Mouse (Mus musculus) forebrain, embryonic 12.5 days (tissue): ENCODE results near the gene Ssr3. TPM values are rescaled to one million over a fixed set of nuclear protein-coding genes. Genes with fewer than 3 reads are reported as not detected.

Experiments
- ATAC-seq: fragments of 200-750 bp; cut with Nextera tagmentation; 2 replicates; pipeline ENCODE4 v1.8.0; 2017; ENCODE audit warnings: moderate TSS enrichment; ENCODE audit not compliant: low FRiP score
- H3K27ac ChIP-seq: fragments of 300-500 bp; sonication (generic); 2 replicates; pipeline ENCODE4 v1.5.1; 2016; ENCODE audit warnings: mild to moderate bottlenecking
- H3K27me3 ChIP-seq: fragments of 300-500 bp; sonication (generic); 2 replicates; pipeline ENCODE4 v1.6.1; 2016; ENCODE audit warnings: mild to moderate bottlenecking
- H3K36me3 ChIP-seq: fragments of 300-500 bp; sonication (generic); replicated peaks from 2 replicates; pipeline ENCODE4 v1.6.1; 2016; ENCODE audit warnings: mild to moderate bottlenecking
- H3K4me1 ChIP-seq: fragments of 300-500 bp; sonication (generic); 2 replicates; pipeline ENCODE4 v1.6.1; 2016
- H3K4me2 ChIP-seq: fragments of 300-500 bp; sonication (generic); 2 replicates; pipeline ENCODE4 v1.6.1; 2016; ENCODE audit warnings: mild to moderate bottlenecking, moderate library complexity
- H3K4me3 ChIP-seq: fragments of 300-500 bp; sonication (generic); replicated peaks from 2 replicates; pipeline ENCODE4 v1.5.1; 2016; ENCODE audit warnings: mild to moderate bottlenecking
- H3K9ac ChIP-seq: fragments of 300-500 bp; sonication (generic); 2 replicates; pipeline ENCODE4 v1.6.1; 2016; ENCODE audit warnings: mild to moderate bottlenecking
- H3K9me3 ChIP-seq: fragments of 300-500 bp; sonication (generic); 2 replicates; pipeline ENCODE4 v1.6.1; 2016
- WGBS: fragments of 180-500 bp; shearing (Covaris S2); methylation state at CpG from one replicate; pipeline ENCODE4 v1.1.7; 2016; 5-methylcytosine and 5-hydroxymethylcytosine counted together
- polyA plus RNA-seq: library from polyadenylated mRNA; unstranded; fragments of >200 nt; fragmentation: Nextera tagmentation; extraction: Ambion mirVana; gene quantifications from 2 replicates; pipeline ENCODE4 v1.2.1, GENCODE M21; 2016

Ssr3 gene
- polyA plus RNA-seq: 195 and 198 TPM in 2 replicates

GRCm38 (mm10) chr3:65392421-65392817 is at the start of gene Ssr3:
Gene Ssr3 (minus strand): TSS chr3:65392623.
- Histone ChIP-seq H3K4me3 (peak within 1 kb of the TSS; percentile 87), H3K36me3 (peaks cover 22% of the 10 kb centered on the region), H3K27ac (peak within 1 kb of the TSS; percentile 88), H3K9ac (peak within 1 kb of the TSS; percentile 88), H3K9me3 (no peaks in the 10 kb centered on the region), H3K4me1 (peaks cover 8% of the 10 kb centered on the region), H3K27me3 (no peaks in the 10 kb centered on the region), H3K4me2 (peak within 1 kb of the TSS; percentile 68)
- ATAC-seq: peak; percentile 99
- WGBS: under 1% methylated on average over 36 of the region's 36 CpGs

GRCm38 (mm10) chr3:65441586-65442111 is 49.2 kb upstream of the Ssr3 start:
- no peak for ATAC-seq
- H3K4me2 ChIP-seq: no peak overlapping the region
- 0 out of 2 replicates have a peak overlapping the region, but pooled peaks have one; percentile 17 for H3K9ac ChIP-seq
- H3K9me3 ChIP-seq: no peaks in the 10 kb centered on the region
- no peak overlapping the region for H3K4me3 ChIP-seq
- H3K4me1 ChIP-seq: peaks cover 13% of the 10 kb centered on the region
- H3K27ac ChIP-seq: peak overlapping the region; percentile 56; the same call in 1 of the 2 replicates
- no peaks in the 10 kb centered on the region for H3K36me3 ChIP-seq
- 0 out of 2 replicates have a peak, but pooled peaks cover 4% of the 10 kb centered on the region for H3K27me3 ChIP-seq
- WGBS: 57% methylated on average over 8 of the region's 8 CpGs

GRCm38 (mm10) chr3:65438511-65439228 is 46.2 kb upstream of the Ssr3 start:
- H3K27me3 ChIP-seq: 0 out of 2 replicates have a peak, but pooled peaks cover 4% of the 10 kb centered on the region
- no peak overlapping the region for H3K27ac ChIP-seq
- no peaks in the 10 kb centered on the region for H3K36me3 ChIP-seq
- ATAC-seq: no peak
- WGBS: 84% methylated on average over 7 of the region's 7 CpGs
- no peaks in the 10 kb centered on the region for H3K9me3 ChIP-seq
- no peak overlapping the region for H3K4me3 ChIP-seq
- no peak overlapping the region for H3K4me2 ChIP-seq
- no peak overlapping the region for H3K9ac ChIP-seq
- H3K4me1 ChIP-seq: peaks cover 13% of the 10 kb centered on the region

GRCm38 (mm10) chr3:65435812-65436211 is 43.4 kb upstream of the Ssr3 start:
- Histone ChIP-seq H3K4me3 (no peak overlapping the region), H3K9me3 (no peaks in the 10 kb centered on the region), H3K9ac (no peak overlapping the region), H3K27me3 (0 out of 2 replicates have a peak, but pooled peaks cover 4% of the 10 kb centered on the region), H3K36me3 (no peaks in the 10 kb centered on the region), H3K27ac (no peak overlapping the region), H3K4me1 (no peaks in the 10 kb centered on the region), H3K4me2 (no peak overlapping the region)
- WGBS: 63% methylated on average over 2 of the region's 2 CpGs
- ATAC-seq: no peak

GRCm38 (mm10) chr3:65435101-65435571 is 42.7 kb upstream of the Ssr3 start:
- WGBS: 86% methylated on average over 11 of the region's 11 CpGs
- Histone ChIP-seq H3K4me3 (no peak overlapping the region), H3K27ac (no peak overlapping the region), H3K9ac (no peak overlapping the region), H3K4me2 (no peak overlapping the region), H3K27me3 (0 out of 2 replicates have a peak, but pooled peaks cover 4% of the 10 kb centered on the region), H3K4me1 (no peaks in the 10 kb centered on the region), H3K36me3 (no peaks in the 10 kb centered on the region), H3K9me3 (no peaks in the 10 kb centered on the region)
- ATAC-seq: no peak

GRCm38 (mm10) chr3:65432236-65432635 is 39.8 kb upstream of the Ssr3 start:
- Histone ChIP-seq H3K36me3 (no peaks in the 10 kb centered on the region), H3K27me3 (0 out of 2 replicates have a peak, but pooled peaks cover 2% of the 10 kb centered on the region), H3K4me2 (no peak overlapping the region), H3K9ac (no peak overlapping the region), H3K4me1 (no peaks in the 10 kb centered on the region), H3K4me3 (no peak overlapping the region), H3K27ac (no peak overlapping the region), H3K9me3 (no peaks in the 10 kb centered on the region)
- no peak for ATAC-seq
- 94% methylated on average over 5 of the region's 5 CpGs for WGBS

GRCm38 (mm10) chr3:65419706-65420105 is 27.3 kb upstream of the Ssr3 start:
- H3K27ac ChIP-seq: no peak overlapping the region
- ATAC-seq: no peak
- no peaks in the 10 kb centered on the region for H3K27me3 ChIP-seq
- H3K4me3 ChIP-seq: no peak overlapping the region
- no peak overlapping the region for H3K9ac ChIP-seq
- WGBS: 90% methylated on average over 3 of the region's 3 CpGs
- no peaks in the 10 kb centered on the region for H3K9me3 ChIP-seq
- H3K4me2 ChIP-seq: no peak overlapping the region
- H3K36me3 ChIP-seq: no peaks in the 10 kb centered on the region
- no peaks in the 10 kb centered on the region for H3K4me1 ChIP-seq

GRCm38 (mm10) chr3:65417913-65418594 is 25.6 kb upstream of the Ssr3 start:
- WGBS: 77% methylated on average over 5 of the region's 5 CpGs
- no peak overlapping the region for H3K4me2 ChIP-seq
- H3K9ac ChIP-seq: no peak overlapping the region
- no peaks in the 10 kb centered on the region for H3K9me3 ChIP-seq
- H3K27ac ChIP-seq: no peak overlapping the region
- no peaks in the 10 kb centered on the region for H3K27me3 ChIP-seq
- H3K36me3 ChIP-seq: no peaks in the 10 kb centered on the region
- ATAC-seq: no peak
- no peaks in the 10 kb centered on the region for H3K4me1 ChIP-seq
- no peak overlapping the region for H3K4me3 ChIP-seq

- H3K27ac ChIP-seq: no peak overlapping the region
- no peak for ATAC-seq
- no peaks in the 10 kb centered on the region for H3K4me1 ChIP-seq
- H3K27me3 ChIP-seq: no peaks in the 10 kb centered on the region; the same call in 1 of the 2 replicates
- no peak overlapping the region for H3K9ac ChIP-seq
- H3K4me2 ChIP-seq: no peak overlapping the region
- no peaks in the 10 kb centered on the region for H3K9me3 ChIP-seq
- H3K4me3 ChIP-seq: no peak overlapping the region
- H3K36me3 ChIP-seq: no peaks in the 10 kb centered on the region
Observed at GRCm38 (mm10) chr3:65416571-65416970, 24.1 kb upstream of the Ssr3 start.

- Histone ChIP-seq H3K9me3 (no peaks in the 10 kb centered on the region), H3K9ac (no peak overlapping the region), H3K27ac (no peak overlapping the region), H3K36me3 (no peaks in the 10 kb centered on the region), H3K4me2 (no peak overlapping the region), H3K27me3 (no peaks in the 10 kb centered on the region; the same call in 1 of the 2 replicates), H3K4me1 (no peaks in the 10 kb centered on the region), H3K4me3 (no peak overlapping the region)
- ATAC-seq: no peak
Observed at GRCm38 (mm10) chr3:65407891-65408290, 15.5 kb upstream of the Ssr3 start.

- no peak overlapping the region for H3K4me2 ChIP-seq
- 78% methylated on average over 4 of the region's 4 CpGs for WGBS
- no peak overlapping the region for H3K27ac ChIP-seq
- no peaks in the 10 kb centered on the region for H3K27me3 ChIP-seq
- H3K4me1 ChIP-seq: no peaks in the 10 kb centered on the region
- no peak for ATAC-seq
- no peak overlapping the region for H3K9ac ChIP-seq
- no peaks in the 10 kb centered on the region for H3K9me3 ChIP-seq
- no peak overlapping the region for H3K4me3 ChIP-seq
- no peaks in the 10 kb centered on the region for H3K36me3 ChIP-seq
Observed at GRCm38 (mm10) chr3:65405781-65406180, 13.4 kb upstream of the Ssr3 start.

GRCm38 (mm10) chr3:65397566-65397965 is 5.1 kb upstream of the Ssr3 start:
- Histone ChIP-seq H3K36me3 (no peaks in the 10 kb centered on the region), H3K27ac (no peak overlapping the region), H3K4me1 (no peaks in the 10 kb centered on the region), H3K27me3 (no peaks in the 10 kb centered on the region), H3K9ac (no peak overlapping the region), H3K9me3 (no peaks in the 10 kb centered on the region), H3K4me2 (no peak overlapping the region), H3K4me3 (no peak overlapping the region)
- ATAC-seq: no peak
- 91% methylated on average over 3 of the region's 3 CpGs for WGBS
